Mouse (Mus musculus) embryonic stem cell, embryonic (primary cell): ENCODE measurements around the gene Rnf215.

Experiments used
- CTCF ChIA-PET, 4 experiments: fragments of 300-600 bp in 2 of 4; fragments of 350-600 bp in 2 of 4; sonication (Branson Sonifier 250); formaldehyde crosslinking; loops; one replicate each; lab custom pipeline; 2022; ENCODE audit warnings: inconsistent platforms in 2 of 4; lab: Charles Lee
- POLR2A ChIA-PET, 4 experiments: fragments of 300-600 bp in 2 of 4; fragments of 350-600 bp in 2 of 4; sonication (Branson Sonifier 250); formaldehyde crosslinking; loops; one replicate each; lab custom pipeline; 2022; ENCODE audit warnings: antibody characterized with exemption in 4 of 4, inconsistent platforms in 1 of 4; lab: Charles Lee

The Rnf215 gene

DNA sequence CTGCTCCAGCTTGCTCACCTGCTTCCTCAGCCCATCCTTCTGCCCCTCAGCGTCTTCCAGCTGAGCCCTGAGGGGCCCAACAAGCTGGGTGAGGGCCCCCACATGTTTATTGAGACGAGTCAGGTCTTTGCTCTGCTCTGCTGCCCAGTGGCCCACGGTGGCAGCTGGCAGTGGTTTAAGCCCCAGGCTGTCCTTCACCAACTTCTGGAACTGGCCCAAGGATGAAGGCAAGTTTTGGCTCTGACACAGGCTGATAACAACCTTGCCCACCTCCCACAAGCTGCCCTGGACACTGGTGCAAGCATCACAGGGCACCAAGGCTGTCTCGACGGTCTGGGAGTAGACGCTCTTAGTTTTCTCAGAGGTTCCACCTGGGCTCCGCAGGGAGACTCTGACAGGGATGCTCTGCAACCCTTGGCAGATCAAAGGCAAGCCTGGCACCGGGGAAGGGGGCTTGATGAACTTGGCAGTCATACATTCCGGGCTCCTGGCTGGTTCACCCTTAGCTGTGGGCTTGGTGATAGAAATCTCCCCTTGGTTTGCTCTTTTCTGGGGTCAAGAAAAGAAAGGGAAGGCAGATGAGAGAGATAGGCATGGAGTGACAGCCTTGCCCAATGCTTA, 13.6 kb downstream of the Rnf215 start:
- CTCF ChIA-PET = interaction anchor here in 1 of 4 experiments (1.0 kb wide), 1 partner anchor 14 kb away, joined by 3 read pairs; the partner anchor contains the start of gene Rnf215
- POLR2A ChIA-PET = interaction anchor here in 2 of 4 experiments (1.2 to 1.3 kb wide), 2 partner anchors 12 kb away, joined by 3 to 4 read pairs; partner anchors contain the start of genes Ccdc157 (in 1 of the 2) and Sf3a1 (in 1 of the 2)

DNA sequence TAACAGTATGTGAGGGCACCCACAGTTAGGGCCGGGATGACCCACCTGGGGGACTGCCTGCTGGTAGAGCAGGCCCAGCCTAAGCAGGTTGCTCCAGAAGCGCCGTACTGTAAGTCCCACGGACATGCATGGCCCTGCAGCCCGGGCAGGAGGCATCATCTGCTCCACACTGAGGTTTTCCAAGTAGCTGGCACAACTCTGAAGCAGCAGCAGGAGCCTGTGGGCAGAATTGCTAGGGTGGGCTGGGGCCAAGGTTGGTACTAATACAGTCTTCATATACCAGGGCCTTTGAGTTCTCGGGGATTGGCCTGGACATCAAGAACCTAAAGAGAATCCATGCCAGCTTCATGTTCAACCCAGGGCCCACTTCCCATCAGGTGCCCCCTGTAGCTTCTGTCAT, 14.9 kb downstream of the Rnf215 start:
- CTCF ChIA-PET = interaction anchor here in 2 of 4 experiments (0.6 to 1.3 kb wide), 4 partner anchors 12 to 166 kb away, joined by 3 to 7 read pairs (median 4); partner anchors contain the start of genes Rnf215 (in 2 of the 2) and Gal3st1 (in 1 of the 2)
- POLR2A ChIA-PET = interaction anchor here in 2 of 4 experiments (1.1 to 1.7 kb wide), 3 partner anchors 10 to 26 kb away, joined by 3 to 9 read pairs (median 3); partner anchors contain the start of genes Ccdc157 (in 1 of the 2) and Sf3a1 (in 1 of the 2)

DNA sequence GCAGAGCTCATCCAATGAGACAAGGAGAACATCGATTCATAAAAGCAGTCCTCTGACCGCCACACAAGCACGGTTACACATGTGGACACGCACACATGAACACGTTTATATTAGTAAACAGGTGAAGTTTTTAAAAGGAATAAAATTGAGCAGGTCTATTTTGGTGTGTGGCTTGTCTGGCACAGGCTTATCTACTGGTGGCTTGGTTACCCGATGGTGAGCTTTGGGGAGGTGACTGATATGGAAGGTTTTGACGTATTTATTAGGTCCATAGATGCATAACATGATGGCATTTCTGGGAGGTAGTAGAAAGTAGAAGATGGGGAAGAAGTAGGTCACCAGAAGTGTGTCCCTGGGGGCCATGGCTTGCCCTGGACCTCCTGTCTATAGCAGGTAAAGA, 18.7 kb downstream of the Rnf215 start:
- ChIA-PET POLR2A (interaction anchor here in 3 of 4 experiments (0.6 to 2.3 kb wide), 8 partner anchors 10 to 747 kb away, joined by 3 to 7 read pairs (median 4); partner anchors contain the start of gene Tbc1d10a (in 1 of the 3)), CTCF (interaction anchor here in 2 of 4 experiments (0.6 to 1.3 kb wide), 2 partner anchors 66 to 900 kb away, joined by 3 to 4 read pairs; no protein-coding TSS in a partner anchor)

DNA sequence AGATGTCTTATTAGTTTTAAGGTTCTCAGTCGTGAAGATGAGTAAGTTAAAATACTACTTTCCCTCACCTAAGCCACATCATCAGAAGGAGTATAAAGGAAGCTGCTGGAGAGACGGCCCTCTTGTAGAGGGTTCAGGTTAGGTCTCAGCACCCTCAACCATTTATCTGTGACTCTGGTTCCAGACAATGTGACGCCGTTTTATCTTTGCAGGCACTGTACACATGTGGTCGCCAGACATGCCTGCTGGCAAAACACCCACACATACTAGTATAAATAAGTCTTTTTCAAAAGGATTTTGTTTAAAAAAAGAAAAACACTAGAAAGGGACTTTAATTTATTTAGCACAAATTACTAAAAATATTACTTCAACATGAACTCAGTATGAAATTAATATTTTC, 20.6 kb downstream of the Rnf215 start:
- POLR2A ChIA-PET = interaction anchor here in 2 of 4 experiments (0.7 to 1.3 kb wide), 3 partner anchors 12 to 193 kb away, joined by 3 read pairs; partner anchors contain the start of gene Tbc1d10a (in 1 of the 2)
- CTCF ChIA-PET = no interaction called here

DNA sequence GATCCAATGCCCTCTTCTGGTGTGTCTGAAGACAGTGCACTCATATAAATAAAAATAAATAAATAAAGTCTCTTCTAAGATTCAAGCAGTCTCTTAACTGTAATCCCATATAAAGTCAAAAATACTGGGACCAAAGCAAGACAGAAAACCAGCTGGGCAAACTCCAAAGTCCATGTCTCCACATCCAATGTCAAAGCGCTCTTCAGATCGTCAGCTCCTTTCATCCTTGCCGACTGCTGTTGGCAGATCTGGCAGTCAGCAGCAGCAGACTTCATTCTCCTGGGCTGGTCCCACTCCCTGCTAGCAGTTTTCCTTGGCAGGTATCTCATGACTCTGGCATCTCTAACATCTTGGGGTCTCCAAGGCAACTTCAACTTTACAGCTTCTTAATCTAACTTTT, 23.7 kb downstream of the Rnf215 start:
- CTCF ChIA-PET = interaction anchor here in 1 of 4 experiments (0.6 kb wide), 1 partner anchor 302 kb away, joined by 5 read pairs; no protein-coding TSS in a partner anchor
- POLR2A ChIA-PET = interaction anchor here (0.6 to 21.4 kb wide), 7 partner anchors 10 to 941 kb away, joined by 3 to 328 read pairs (median 4); partner anchors contain the start of genes Tbc1d10a (in 2 of the 4) and Ewsr1 (in 1 of the 4)

DNA sequence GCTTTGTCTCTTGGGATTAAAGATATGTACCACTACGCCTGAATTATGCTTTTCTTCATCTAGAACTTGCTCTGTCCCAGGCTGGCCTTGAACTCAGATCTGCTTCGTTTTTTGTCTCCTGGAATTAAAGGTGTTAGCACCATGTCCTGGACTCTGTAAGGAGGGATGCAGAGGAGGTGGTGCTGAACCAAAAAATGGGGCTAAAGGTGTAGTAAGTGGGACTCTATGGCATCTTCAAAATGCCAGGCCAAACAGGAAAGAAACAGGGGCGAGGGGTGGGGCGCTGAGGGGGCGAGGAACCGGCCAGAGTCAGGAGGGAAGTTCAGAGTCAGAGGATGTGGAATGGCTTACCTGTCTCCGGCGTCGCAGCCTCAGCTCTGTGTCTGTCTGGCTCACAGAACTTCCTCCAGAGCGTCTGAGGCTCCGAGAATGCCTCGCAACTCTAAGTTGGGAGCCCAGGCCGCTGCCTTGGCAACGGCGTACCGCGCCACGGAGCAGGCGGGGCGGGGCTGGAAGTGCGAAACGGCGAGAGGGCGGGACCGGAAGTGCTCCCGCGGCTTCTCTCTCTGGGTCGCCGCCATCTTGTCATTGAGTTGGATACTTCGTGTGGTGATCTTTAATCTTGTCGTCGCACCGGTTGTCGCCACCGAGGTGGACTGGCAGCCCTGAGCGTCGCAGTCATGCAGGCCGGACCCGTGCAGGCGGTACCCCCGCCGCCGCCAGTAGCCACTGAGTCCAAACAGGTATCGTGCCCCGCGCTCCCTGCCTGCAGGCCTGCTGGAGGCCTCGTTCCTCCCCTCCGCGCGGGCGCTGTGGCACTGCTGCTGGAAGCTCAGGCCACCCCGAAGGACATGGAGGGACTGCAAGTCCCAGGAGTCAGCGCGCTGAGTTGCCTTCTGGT, 25.1 kb downstream of the Rnf215 start, which contains the start of the genes Ccdc157 and Sf3a1:
Ccdc157 (minus strand) TSS at position 486 of the 901 bp plus-strand sequence.
Sf3a1 (plus strand) TSS at position 543 of the 901 bp plus-strand sequence.
- POLR2A ChIA-PET = interaction anchor here in 3 of 4 experiments (0.7 to 21.4 kb wide), 28 partner anchors 10 to 255 kb away, joined by 3 to 328 read pairs (median 4); partner anchors contain the start of genes Tbc1d10a (in 3 of the 3), Pes1 (in 2 of the 3), Castor1 (in 1 of the 3) and Rnf215 (in 1 of the 3)
- CTCF ChIA-PET = interaction anchor here in 2 of 4 experiments (0.9 to 1.5 kb wide), 4 partner anchors 25 to 90 kb away, joined by 3 to 5 read pairs (median 4); partner anchors contain the start of gene Rnf215 (in 1 of the 2)

DNA sequence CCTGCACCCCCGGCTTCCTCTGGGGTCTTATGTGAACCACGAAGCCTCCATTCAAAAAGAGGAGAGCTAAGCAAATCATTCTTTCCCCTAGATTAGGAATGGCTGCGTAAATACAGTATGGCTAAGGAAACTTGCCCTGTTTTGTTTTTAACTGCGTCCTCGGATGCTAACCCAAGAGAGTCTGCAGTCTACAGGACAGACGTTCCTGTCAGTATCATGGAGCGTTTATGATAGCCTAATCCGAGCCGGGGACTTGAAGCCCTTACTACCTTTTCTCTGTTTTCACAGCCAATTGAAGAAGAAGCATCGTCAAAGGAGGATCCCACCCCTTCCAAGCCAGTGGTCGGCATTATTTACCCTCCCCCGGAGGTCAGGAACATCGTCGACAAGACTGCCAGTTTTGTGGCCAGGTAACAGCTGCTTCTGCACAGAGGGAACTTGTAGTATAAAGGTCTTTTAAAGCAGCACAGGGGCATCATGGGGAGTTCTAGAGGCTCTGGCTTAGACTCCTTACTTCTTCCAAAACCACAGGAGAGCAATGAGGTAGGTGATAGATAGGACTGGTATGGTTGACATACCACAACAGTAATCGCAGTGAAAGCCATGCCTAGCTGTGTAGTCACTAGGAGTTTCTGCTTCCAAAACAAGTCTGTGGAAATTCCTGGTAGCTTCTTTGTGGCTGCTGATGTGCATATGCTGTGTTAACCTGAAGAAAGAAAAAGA, 25.9 kb downstream of the Rnf215 start:
- CTCF ChIA-PET = interaction anchor here in 2 of 4 experiments (0.6 to 1.5 kb wide), 4 partner anchors 27 to 89 kb away, joined by 3 to 5 read pairs (median 3); no protein-coding TSS in a partner anchor
- POLR2A ChIA-PET = interaction anchor here (0.6 to 21.4 kb wide), 28 partner anchors 9 to 342 kb away, joined by 3 to 328 read pairs (median 4); partner anchors contain the start of genes Pes1 (in 2 of the 4), Tbc1d10a (in 2 of the 4), Castor1 (in 1 of the 4) and Rnf215 (in 1 of the 4)

DNA sequence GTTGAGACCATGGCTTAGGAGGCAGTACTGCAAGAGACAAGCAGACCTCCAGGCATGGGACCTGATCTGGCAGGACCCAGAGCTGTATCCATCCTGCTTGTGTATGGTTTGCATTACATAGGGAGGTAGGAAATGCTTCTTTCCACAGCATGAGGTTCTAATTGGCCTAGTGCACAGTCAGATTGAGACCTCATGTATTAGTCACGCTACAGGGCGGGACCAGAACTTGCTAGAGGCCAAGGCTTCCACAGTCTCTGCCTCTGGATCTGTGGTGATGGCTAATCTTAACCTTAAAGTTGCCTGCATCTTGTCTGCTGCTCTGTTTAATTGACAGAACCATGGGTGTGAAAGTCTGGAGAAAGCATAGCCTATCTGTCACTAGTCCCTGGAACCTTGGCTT, 29.7 kb downstream of the Rnf215 start:
- POLR2A ChIA-PET = interaction anchor here in 3 of 4 experiments (0.9 to 21.4 kb wide), 5 partner anchors 16 to 55 kb away, joined by 3 to 328 read pairs (median 4); partner anchors contain the start of gene Tbc1d10a (in 3 of the 3)
- CTCF ChIA-PET = interaction anchor here in 1 of 4 experiments (1.8 kb wide), 1 partner anchor 30 kb away, joined by 5 read pairs; the partner anchor contains the start of gene Rnf215

DNA sequence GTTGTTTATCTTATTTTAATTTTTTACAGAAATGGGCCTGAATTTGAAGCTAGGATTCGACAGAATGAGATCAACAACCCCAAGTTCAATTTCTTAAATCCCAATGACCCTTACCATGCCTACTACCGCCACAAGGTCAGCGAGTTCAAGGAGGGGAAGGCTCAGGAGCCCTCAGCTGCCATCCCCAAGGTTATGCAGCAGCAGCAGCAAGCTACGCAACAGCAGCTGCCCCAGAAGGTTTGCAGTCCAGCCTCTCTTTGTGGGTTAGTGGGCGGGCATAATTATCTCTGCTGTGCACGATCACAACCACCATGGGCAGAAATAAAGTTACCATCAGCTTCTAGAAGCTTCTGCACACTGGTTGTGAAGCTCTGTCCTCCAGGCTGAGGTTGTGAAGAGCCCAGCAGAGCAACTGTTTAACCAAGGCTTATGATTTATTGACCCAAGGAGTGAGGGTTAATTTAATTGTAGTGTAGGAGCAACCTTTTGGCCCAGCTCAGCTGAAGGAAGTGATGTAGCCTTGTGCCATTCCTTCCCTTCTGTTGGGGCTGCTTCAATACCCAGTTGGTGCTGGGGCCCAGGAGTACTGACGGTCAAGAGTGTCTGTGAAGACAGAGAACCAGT, 31.6 kb downstream of the Rnf215 start:
- CTCF ChIA-PET = interaction anchor here in 1 of 4 experiments (1.8 kb wide), 1 partner anchor 32 kb away, joined by 5 read pairs; the partner anchor contains the start of gene Rnf215
- POLR2A ChIA-PET = interaction anchor here in 3 of 4 experiments (0.7 to 21.4 kb wide), 10 partner anchors 14 to 51 kb away, joined by 3 to 328 read pairs (median 4); partner anchors contain the start of genes Tbc1d10a (in 3 of the 3) and Castor1 (in 1 of the 3)

DNA sequence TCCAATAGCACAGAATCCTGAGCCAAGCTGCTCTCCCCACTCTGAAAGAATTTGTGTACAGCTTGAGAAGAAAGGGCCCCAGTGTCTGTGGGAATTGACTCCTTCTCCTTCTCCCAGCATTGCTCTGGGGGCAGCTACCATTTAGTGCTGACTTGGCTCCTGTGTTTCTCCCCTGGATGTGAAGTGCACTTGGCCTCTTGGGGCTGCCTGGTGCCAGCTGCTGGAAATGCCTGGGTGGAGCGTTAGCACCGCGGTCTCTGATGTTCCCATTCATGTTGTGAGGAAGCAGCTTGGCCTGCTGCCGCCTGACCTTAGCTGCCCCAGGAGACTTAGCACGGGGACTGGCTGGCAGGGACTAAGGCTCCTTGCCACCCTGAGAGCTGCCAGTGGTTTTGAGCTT, 39.6 kb downstream of the Rnf215 start:
- POLR2A ChIA-PET = interaction anchor here in 3 of 4 experiments (0.9 to 21.4 kb wide), 9 partner anchors 6 to 41 kb away, joined by 3 to 328 read pairs (median 3); partner anchors contain the start of genes Tbc1d10a (in 3 of the 3), Ccdc157 (in 2 of the 3), Sf3a1 (in 2 of the 3) and Rnf215 (in 1 of the 3)
- CTCF ChIA-PET = interaction anchor here in 2 of 4 experiments (0.7 to 0.9 kb wide), 2 partner anchors 10 to 84 kb away, joined by 3 read pairs; no protein-coding TSS in a partner anchor

DNA sequence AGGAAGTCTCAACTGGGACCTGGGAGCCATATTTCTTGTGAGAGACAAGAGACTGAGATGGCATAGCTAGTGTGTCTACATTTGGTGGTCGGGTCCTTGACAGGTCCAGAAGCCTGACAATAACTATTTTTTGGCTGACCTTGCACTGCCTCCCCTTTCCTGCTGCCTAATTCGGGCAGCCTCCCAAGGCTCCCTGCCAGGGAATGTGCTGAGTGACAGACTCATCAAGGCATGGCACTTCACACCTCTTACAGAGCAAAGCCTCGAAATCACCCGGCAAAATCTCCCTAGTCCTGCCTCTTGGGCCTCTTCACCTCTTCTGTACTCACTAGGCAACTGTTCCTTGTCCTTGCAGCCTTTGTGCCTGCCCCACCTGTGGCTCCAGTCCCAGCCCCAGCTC, 42.7 kb downstream of the Rnf215 start:
- POLR2A ChIA-PET = interaction anchor here in 2 of 4 experiments (1.3 to 21.4 kb wide), 5 partner anchors 3 to 17 kb away, joined by 3 to 328 read pairs (median 9); partner anchors contain the start of genes Tbc1d10a (in 2 of the 2), Ccdc157 (in 1 of the 2) and Sf3a1 (in 1 of the 2)

DNA sequence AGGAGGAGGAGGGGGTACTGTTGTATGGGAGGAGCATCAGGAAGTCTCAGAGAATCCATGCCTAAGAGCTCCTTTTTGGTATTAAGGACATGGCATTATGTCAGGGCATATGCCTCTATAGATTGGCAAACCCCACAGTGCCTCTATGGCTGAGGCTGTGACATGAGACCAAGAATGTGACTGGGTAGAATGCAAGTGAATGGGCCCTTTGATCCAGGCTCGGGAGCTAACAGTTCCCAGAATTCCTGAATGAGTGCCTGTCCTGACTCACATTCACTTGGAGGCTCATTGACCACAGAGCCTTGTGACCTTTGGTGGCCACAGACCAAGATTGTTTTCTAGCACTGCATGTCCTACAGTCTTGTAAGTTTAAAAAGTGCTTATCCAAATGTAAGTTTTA, 47.1 kb downstream of the Rnf215 start:
- ChIA-PET CTCF (interaction anchor here in 1 of 4 experiments (0.5 to 1.4 kb wide), 4 partner anchors 34 to 214 kb away, joined by 3 to 5 read pairs (median 4); no protein-coding TSS in a partner anchor), POLR2A (interaction anchor here in 2 of 4 experiments (1.2 to 16.8 kb wide), 8 partner anchors 8 to 65 kb away, joined by 3 to 328 read pairs (median 8); partner anchors contain the start of genes Ccdc157 (in 2 of the 2) and Sf3a1 (in 2 of the 2))

More for the DNA sequence above, 42.7 kb downstream of the Rnf215 start:
- CTCF ChIA-PET = interaction anchor here in 1 of 4 experiments (0.6 kb wide), 1 partner anchor 783 kb away, joined by 3 read pairs; no protein-coding TSS in a partner anchor

DNA sequence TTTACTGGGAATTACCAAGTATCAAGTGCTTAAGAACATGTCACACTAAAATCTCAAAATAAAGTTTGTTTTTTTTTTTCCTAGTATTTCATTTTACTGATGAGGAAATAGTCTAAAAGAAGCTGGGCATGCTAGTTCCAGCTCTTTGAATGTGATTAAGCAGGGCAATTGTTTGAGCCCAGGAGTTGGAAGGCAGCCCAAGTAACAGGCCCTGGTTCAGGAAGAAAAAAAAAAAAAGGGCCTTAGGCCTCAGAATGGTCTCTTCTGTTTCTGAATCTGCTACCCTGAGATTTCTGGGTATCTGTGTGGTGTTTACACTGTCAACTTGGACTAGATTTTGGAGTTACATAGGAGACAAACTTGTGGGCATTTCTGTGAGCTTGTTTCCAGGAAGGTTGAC, 48.5 kb downstream of the Rnf215 start:
- ChIA-PET POLR2A (interaction anchor here (0.6 to 16.8 kb wide), 14 partner anchors 9 to 931 kb away, joined by 3 to 328 read pairs (median 4); partner anchors contain the start of genes Castor1 (in 1 of the 4), Ccdc157 (in 1 of the 4) and Sf3a1 (in 1 of the 4)), CTCF (interaction anchor here in 2 of 4 experiments (0.7 to 1.4 kb wide), 3 partner anchors 17 to 49 kb away, joined by 3 to 4 read pairs (median 4); no protein-coding TSS in a partner anchor)

DNA sequence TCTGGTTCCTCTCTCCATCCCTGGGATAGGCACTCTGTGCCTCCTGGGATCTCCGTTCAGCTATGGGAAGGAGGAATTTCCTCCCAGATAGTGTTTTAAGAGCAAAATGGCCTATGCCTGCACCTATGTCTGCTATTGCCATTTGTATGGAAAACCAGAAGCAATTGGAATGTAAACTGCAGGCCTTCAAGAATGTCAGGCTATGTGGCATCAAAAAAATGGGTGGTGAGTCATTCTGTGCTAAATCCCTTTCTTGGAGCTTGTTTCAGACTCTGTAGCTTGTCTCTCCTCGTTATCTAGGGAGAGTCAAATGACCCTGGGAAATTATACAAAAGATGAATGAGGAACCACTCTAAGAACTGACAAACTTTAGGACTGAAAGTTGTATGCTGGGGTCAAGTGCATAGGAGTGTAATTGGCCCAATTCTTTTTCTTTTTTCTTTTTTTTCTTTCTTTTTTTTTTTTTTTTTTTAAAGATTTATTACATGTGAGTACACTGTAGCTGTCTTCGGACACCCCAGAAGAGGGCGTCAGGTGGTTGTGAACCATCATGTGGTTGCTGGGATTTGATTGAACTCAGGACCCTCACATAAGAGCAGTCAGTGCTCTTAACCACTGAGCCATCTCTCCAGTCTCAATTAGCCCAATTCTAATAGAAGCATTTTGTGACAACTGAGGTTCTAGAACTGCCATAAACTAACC, 49.4 kb downstream of the Rnf215 start:
- ChIA-PET CTCF (interaction anchor here (0.5 to 1.1 kb wide), 9 partner anchors 9 to 1683 kb away, joined by 3 to 10 read pairs (median 3); no protein-coding TSS in a partner anchor), POLR2A (interaction anchor here in 3 of 4 experiments (0.6 to 16.8 kb wide), 17 partner anchors 8 to 910 kb away, joined by 3 to 328 read pairs (median 4); partner anchors contain the start of genes Castor1 (in 1 of the 3), Ccdc157 (in 1 of the 3) and Sf3a1 (in 1 of the 3))
